Mouse (Mus musculus) erythroblast, embryonic 14.5 days (primary cell): ENCODE data around the gene Pdp2. TPM values are rescaled to one million over a fixed set of nuclear protein-coding genes. Genes with fewer than 3 reads are reported as not detected.
"Not testable (repeated sequence)": the region's sequence is repeated elsewhere in the genome, so short reads cannot be mapped to it uniquely, and the experiment has no call there.

Source experiments
- H3K27me3 ChIP-seq: 2 replicates; pipeline ENCODE4 v1.6.1; 2012; ENCODE audit warnings: inconsistent platforms; ENCODE audit not compliant: control insufficient read depth
- H3K36me3 ChIP-seq: 2 replicates; pipeline ENCODE4 v1.6.1; 2012; ENCODE audit warnings: mild to moderate bottlenecking, inconsistent platforms; ENCODE audit not compliant: control insufficient read depth
- H3K4me1 ChIP-seq: 2 replicates; pipeline ENCODE4 v1.6.1; 2012; ENCODE audit warnings: inconsistent platforms; ENCODE audit not compliant: control insufficient read depth
- H3K4me3 ChIP-seq: replicated peaks from 2 replicates; pipeline ENCODE3; 2012; ENCODE audit warnings: moderate library complexity, mild to moderate bottlenecking, inconsistent platforms
- H3K9me3 ChIP-seq: 2 replicates; pipeline ENCODE4 v1.6.1; 2012; ENCODE audit warnings: low read length, inconsistent platforms, mixed read lengths; ENCODE audit not compliant: control insufficient read depth
- GATA1 ChIP-seq: IDR thresholded peaks from 2 replicates; pipeline ENCODE4 v1.6.1; 2012; ENCODE audit warnings: low read length, inconsistent platforms, mixed read lengths
- TAL1 ChIP-seq: IDR thresholded peaks from 3 replicates; pipeline ENCODE4 v1.6.1; 2012; ENCODE audit warnings: low read length, inconsistent platforms, mixed read lengths
- polyA plus RNA-seq: library from polyadenylated mRNA; stranded (reverse); fragments of >175 nt; gene quantifications from 2 replicates; pipeline ENCODE4 v1.2.3, GENCODE M21; 2012

Pdp2 gene
- polyA plus RNA-seq, 1 experiment, result 0.01 TPM

DNA sequence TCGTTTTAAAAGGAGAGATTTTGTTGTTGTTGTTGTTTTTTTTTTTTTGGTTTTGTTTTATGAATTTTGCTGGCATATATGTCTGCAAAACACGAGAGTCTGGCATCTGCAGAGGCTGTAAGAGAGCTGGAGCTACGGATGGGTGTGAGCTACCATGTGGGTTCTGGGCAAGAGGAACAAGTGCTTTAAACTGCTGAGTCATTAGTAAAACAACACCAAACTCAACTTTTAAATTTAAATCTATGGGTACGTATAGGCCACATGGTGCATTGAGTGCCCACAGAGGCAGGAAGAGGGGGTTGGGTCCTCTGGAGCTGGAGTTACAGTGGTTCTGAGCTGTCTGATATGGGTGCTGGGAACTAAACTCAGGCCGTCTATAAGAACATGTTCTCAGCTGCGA is 46.8 kb downstream of the Pdp2 start:
- Histone ChIP-seq H3K4me1 (peaks cover 34% of the 10 kb centered on the region), H3K9me3 (no peaks in the 10 kb centered on the region), H3K36me3 (peaks cover 31% of the 10 kb centered on the region)

DNA sequence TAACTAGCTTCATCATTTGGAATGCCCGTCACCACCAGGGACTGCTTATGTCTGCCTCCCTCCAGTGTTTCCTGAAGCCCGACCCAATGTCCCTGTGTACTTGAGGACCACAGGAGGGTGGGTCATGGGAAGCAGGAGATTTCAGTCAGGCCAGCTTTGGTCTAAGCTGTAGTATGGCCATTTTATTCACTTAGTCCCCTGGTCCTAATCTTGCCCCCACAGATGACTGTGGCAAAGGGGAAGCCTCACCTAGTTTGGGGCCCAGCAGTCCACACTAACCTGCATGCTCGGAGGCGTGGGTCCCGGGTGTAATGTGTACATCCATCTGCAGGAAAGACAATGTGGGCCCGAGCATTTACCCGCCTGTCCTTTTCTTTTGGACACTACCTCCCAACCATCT is 49.0 kb downstream of the Pdp2 start:
- Histone ChIP-seq H3K27me3 (no peaks in the 10 kb centered on the region), H3K4me1 (peaks cover 34% of the 10 kb centered on the region), H3K9me3 (no peaks in the 10 kb centered on the region), H3K4me3 (peak overlapping the region; percentile 88), H3K36me3 (peaks cover 31% of the 10 kb centered on the region)
- TF ChIP-seq GATA1, result no peak
- no peak for TF ChIP-seq TAL1

More for the DNA sequence above, 46.8 kb downstream of the Pdp2 start:
- TF ChIP-seq TAL1, result no peak
- no peak for TF ChIP-seq GATA1
- Histone ChIP-seq H3K4me3 (no peak overlapping the region), H3K27me3 (no peaks in the 10 kb centered on the region)

DNA sequence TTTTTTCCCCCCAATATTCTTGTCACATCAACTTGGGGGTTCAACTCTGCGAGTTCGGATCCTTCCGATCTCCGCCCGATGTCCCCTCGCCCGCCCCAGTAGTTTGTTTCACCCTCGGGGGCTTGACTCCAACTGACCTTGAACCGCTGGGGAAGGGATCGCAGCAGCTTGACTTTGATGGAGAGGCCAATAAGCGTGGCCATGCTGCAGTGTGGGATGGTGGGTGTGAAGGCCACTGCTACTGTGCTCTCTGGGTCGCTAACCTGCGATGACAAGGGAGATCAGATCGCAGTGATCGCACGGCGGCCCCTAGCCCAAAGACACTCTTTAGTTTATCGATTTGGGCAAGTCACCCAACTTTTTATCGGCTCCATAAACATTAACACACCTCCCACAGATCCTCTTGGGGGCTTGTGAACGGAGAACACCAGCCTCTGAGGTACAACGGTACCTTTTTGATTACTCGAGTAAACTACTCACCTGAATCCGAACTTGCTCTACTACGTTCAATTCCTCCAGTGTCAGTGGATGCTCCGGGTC is 49.6 kb downstream of the Pdp2 start:
- Histone ChIP-seq H3K36me3 (peaks cover 30% of the 10 kb centered on the region), H3K27me3 (no peaks in the 10 kb centered on the region), H3K9me3 (no peaks in the 10 kb centered on the region), H3K4me1 (peaks cover 34% of the 10 kb centered on the region), H3K4me3 (peak overlapping the region; percentile 88)
- TF ChIP-seq GATA1 (peak; percentile 42; the same call in 1 of the 2 replicates), TAL1 (no peak)

DNA sequence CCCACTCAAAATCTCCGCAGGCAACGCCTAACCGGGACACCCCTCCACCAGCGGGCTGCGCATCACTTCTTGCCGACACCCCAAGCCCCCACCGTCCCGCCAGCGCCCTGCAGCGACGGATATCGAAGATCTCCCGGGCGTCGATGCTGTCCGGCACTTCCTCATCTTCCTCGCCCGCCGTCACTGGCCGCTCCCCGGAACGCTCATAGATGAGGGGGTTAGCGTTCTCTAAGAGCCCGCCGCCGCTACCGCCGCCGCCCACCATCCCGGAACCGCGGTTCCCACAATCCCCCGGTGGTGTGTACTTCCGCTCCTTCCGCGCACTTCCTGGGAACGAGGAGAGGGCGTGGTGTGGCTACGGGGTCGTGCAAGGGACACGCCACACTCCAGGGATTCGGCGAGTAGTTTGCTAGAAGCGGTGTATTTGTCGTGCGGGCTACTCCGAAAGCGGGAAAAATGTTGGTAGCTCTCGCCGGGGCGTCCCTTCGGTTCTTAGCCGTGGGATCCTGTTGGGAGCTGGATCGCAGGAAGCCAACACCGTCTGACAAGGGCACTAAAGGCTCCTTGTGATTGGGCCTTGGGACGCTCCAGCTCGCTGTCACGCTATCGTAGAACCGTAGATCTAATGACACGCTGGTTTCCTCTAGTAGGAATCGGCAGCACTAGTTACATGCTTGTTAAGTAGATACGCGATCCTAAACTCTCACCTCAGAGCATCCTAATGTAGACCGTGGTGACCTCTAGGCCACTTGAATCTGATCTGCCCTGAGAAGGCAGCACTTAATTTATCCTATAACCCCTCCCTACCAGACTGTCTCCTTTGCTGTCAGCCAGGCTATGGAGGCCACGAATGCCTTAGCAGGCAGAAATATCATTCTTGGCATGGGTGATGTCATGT is 50.4 kb downstream of the Pdp2 start, which contains the start of gene Ciao2b:
TSS of gene Ciao2b (minus strand) at position 540 of the 898 bp plus-strand sequence.
- H3K9me3 ChIP-seq, result no peaks in the 10 kb centered on the region
- TF ChIP-seq GATA1 (no peak), TAL1 (no peak)
- H3K4me3 ChIP-seq, result peak within 1 kb of the TSS; percentile 88
- peaks cover 28% of the 10 kb centered on the region for H3K36me3 ChIP-seq
- peaks cover 34% of the 10 kb centered on the region for H3K4me1 ChIP-seq
- no peaks in the 10 kb centered on the region for H3K27me3 ChIP-seq

DNA sequence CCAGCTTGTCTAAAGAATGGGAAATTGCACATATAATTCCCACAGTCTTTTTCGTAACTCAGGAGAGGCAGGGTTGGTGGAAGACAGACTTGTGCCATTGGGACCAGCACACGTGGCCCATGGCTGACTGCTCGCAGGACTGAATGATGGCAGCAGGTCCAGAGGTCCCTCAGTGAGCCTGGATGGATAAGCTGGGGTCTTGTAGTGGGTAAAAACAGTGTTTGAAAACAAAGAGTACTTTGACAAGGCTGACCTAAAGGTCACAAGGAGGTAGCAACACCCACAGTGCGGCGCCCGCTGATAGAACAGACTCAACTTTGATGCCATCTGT is 51.0 kb downstream of the Pdp2 start:
- H3K9me3 ChIP-seq, result no peaks in the 10 kb centered on the region
- TF ChIP-seq TAL1 (no peak), GATA1 (no peak)
- H3K4me1 ChIP-seq, result peaks cover 34% of the 10 kb centered on the region
- peak overlapping the region; percentile 88 for H3K4me3 ChIP-seq
- peaks cover 26% of the 10 kb centered on the region for H3K36me3 ChIP-seq
- H3K27me3 ChIP-seq, result no peaks in the 10 kb centered on the region

DNA sequence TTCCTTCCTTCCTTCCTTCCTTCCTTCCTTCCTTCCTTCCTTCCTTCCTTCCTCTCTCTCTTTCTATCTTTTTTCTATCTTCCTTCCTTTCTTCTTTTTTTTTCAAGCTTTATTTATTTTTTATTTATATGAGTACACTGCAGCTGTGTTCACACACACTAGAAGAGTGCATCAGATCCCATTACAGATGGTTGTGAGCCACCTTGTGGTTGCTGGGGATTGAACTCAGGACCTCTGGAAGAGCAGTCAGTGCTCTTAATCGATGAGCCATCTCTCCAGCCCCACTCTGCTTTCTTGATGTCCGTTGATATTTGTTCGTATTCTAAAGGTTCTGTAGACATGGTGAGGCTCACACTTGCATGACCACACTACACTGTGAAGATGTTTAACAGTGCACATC is 52.9 kb downstream of the Pdp2 start:
- H3K9me3 ChIP-seq, H3K4me3 ChIP-seq, H3K27me3 ChIP-seq: not testable (repeated sequence)
- H3K36me3 ChIP-seq, result peaks cover 12% of the 10 kb centered on the region
- H3K4me1 ChIP-seq, result peaks cover 29% of the 10 kb centered on the region

Other genes with a start within 250 kb of the Pdp2 start
- 0.01 and 0.02 TPM in 2 replicates for gene Cmtm4, start 195.6 kb upstream of the Pdp2 start, polyA plus RNA-seq
- 1.1 and 1.4 TPM in 2 replicates for gene Dync1li2, start 148.4 kb upstream of the Pdp2 start, polyA plus RNA-seq
- gene Terb1, start 81.5 kb upstream of the Pdp2 start, polyA plus RNA-seq, result not detected in 2 replicates
- gene Nae1, start 56.8 kb upstream of the Pdp2 start, polyA plus RNA-seq, result 0.29 and 0.39 TPM in 2 replicates
- gene Car7, start 56.8 kb upstream of the Pdp2 start, polyA plus RNA-seq, result not detected in 2 replicates
- gene Cdh16, start 32.9 kb downstream of the Pdp2 start, polyA plus RNA-seq, result 0.08 TPM in 1 of 2 replicates, not detected in the other
- gene Rrad, start 39.9 kb downstream of the Pdp2 start, polyA plus RNA-seq, result 0.05 and 0.12 TPM in 2 replicates
- 7.5 and 10.3 TPM in 2 replicates for gene Ciao2b, start 50.5 kb downstream of the Pdp2 start, polyA plus RNA-seq
- gene Ces2a, start 142.6 kb downstream of the Pdp2 start, polyA plus RNA-seq, result not detected in 2 replicates
- gene Ces2b, start 240.1 kb downstream of the Pdp2 start, polyA plus RNA-seq, result not detected in 2 replicates